Mouse (Mus musculus): ENCODE results near the gene Uggt1. TPM values are rescaled to one million over a fixed set of nuclear protein-coding genes. Genes with fewer than 3 reads are reported as not detected.

Uggt1 gene
- total RNA-seq, 2 experiments from 2014 or later, result 19.5 to 20.3 TPM

GRCm38 (mm10) chr1:36260418-36260817 lies 15.9 kb upstream of the Uggt1 start:
- DNase-seq, result no peak
- intact Hi-C loops (cut with DNase I; ENCODE audit: low total_unique reads), result no loop called here

GRCm38 (mm10) chr1:36259281-36259680 lies 14.8 kb upstream of the Uggt1 start:
- intact Hi-C loops (cut with DNase I; ENCODE audit: low total_unique reads), result loop anchor here (10.0 kb wide), 1 partner anchor 114 kb away; no protein-coding TSS in a partner anchor
- DNase-seq, result no peak

- intact Hi-C loops (cut with DNase I; ENCODE audit: low total_unique reads), result loop anchor here (10.0 kb wide), 1 partner anchor 114 kb away; no protein-coding TSS in a partner anchor
These were observed 14.1 kb upstream of the Uggt1 start for GRCm38 (mm10) chr1:36258631-36259030.

GRCm38 (mm10) chr1:36257276-36257675 lies 12.8 kb upstream of the Uggt1 start:
- intact Hi-C loops (cut with DNase I; ENCODE audit: low total_unique reads), result loop anchor here (10.0 kb wide), 1 partner anchor 112 kb away; no protein-coding TSS in a partner anchor
- DNase-seq, result no peak

More at GRCm38 (mm10) chr1:36258631-36259030, 14.1 kb upstream of the Uggt1 start:
- DNase-seq, result no peak

- intact Hi-C loops (cut with DNase I; ENCODE audit: low total_unique reads), result loop anchor here (10.0 kb wide), 1 partner anchor 111 kb away; no protein-coding TSS in a partner anchor
- DNase-seq, result no peak
These were observed 11.5 kb upstream of the Uggt1 start for GRCm38 (mm10) chr1:36255871-36256640.

- intact Hi-C loops (cut with DNase I; ENCODE audit: low total_unique reads), result loop anchor here (10.0 kb wide), 1 partner anchor 110 kb away; no protein-coding TSS in a partner anchor
- DNase-seq, result peak; percentile 45
These were observed 10.3 kb upstream of the Uggt1 start for GRCm38 (mm10) chr1:36254635-36255360.

- intact Hi-C loops (cut with DNase I; ENCODE audit: low total_unique reads), result loop anchor here (10.0 kb wide), 1 partner anchor 108 kb away; no protein-coding TSS in a partner anchor
- peak; percentile 57 for DNase-seq
These were observed 8.3 kb upstream of the Uggt1 start for GRCm38 (mm10) chr1:36252791-36253190.

GRCm38 (mm10) chr1:36251426-36251825 lies 6.9 kb upstream of the Uggt1 start:
- no peak for DNase-seq
- intact Hi-C loops (cut with DNase I; ENCODE audit: low total_unique reads), result loop anchor here (10.0 kb wide), 1 partner anchor 107 kb away; no protein-coding TSS in a partner anchor

GRCm38 (mm10) chr1:36246688-36247087 lies 2.2 kb upstream of the Uggt1 start:
- DNase-seq, result no peak
- intact Hi-C loops (cut with DNase I; ENCODE audit: low total_unique reads), result no loop called here

- intact Hi-C loops (cut with DNase I; ENCODE audit: low total_unique reads), result no loop called here
- DNase-seq, result no peak
These were observed 302 bp upstream of the Uggt1 start for GRCm38 (mm10) chr1:36244828-36245215.

- intact Hi-C loops (cut with DNase I; ENCODE audit: low total_unique reads), result no loop called here
- DNase-seq, result no peak
These were observed 968 bp downstream of the Uggt1 start for GRCm38 (mm10) chr1:36243447-36244057.

- intact Hi-C loops (cut with DNase I; ENCODE audit: low total_unique reads), result no loop called here
- no peak for DNase-seq
These were observed 2.6 kb downstream of the Uggt1 start for GRCm38 (mm10) chr1:36241903-36242429.

- intact Hi-C loops (cut with DNase I; ENCODE audit: low total_unique reads), result no loop called here
- no peak for DNase-seq
These were observed 4.3 kb downstream of the Uggt1 start for GRCm38 (mm10) chr1:36240176-36240575.

- intact Hi-C loops (cut with DNase I; ENCODE audit: low total_unique reads), result no loop called here
- DNase-seq, result no peak
These were observed 5.1 kb downstream of the Uggt1 start for GRCm38 (mm10) chr1:36239396-36239795.

- DNase-seq, result no peak
- intact Hi-C loops (cut with DNase I; ENCODE audit: low total_unique reads), result no loop called here
These were observed 8.7 kb downstream of the Uggt1 start for GRCm38 (mm10) chr1:36235855-36236254.

GRCm38 (mm10) chr1:36235057-36235639 lies 9.4 kb downstream of the Uggt1 start:
- no peak for DNase-seq
- intact Hi-C loops (cut with DNase I; ENCODE audit: low total_unique reads), result no loop called here

- intact Hi-C loops (cut with DNase I; ENCODE audit: low total_unique reads), result no loop called here
- no peak for DNase-seq
These were observed 11.3 kb downstream of the Uggt1 start for GRCm38 (mm10) chr1:36233218-36233617.

GRCm38 (mm10) chr1:36230919-36231705 lies 13.4 kb downstream of the Uggt1 start:
- intact Hi-C loops (cut with DNase I; ENCODE audit: low total_unique reads), result no loop called here
- no peak for DNase-seq

- DNase-seq, result no peak
- intact Hi-C loops (cut with DNase I; ENCODE audit: low total_unique reads), result no loop called here
These were observed 16.1 kb downstream of the Uggt1 start for GRCm38 (mm10) chr1:36228461-36228860.
